Mouse (Mus musculus) liver, embryonic 16.5 days (tissue): ENCODE results near the gene Tlr7. TPM values are rescaled to one million over a fixed set of nuclear protein-coding genes. Genes with fewer than 3 reads are reported as not detected.

Experiments
- ATAC-seq: fragments of 200-750 bp; cut with Nextera tagmentation; 2 replicates; pipeline ENCODE4 v1.8.0; 2017; ENCODE audit warnings: low read depth, mild to moderate bottlenecking, moderate number of reproducible peaks, moderate library complexity
- H3K27ac ChIP-seq: fragments of 300-500 bp; sonication (generic); 2 replicates; pipeline ENCODE4 v1.5.1; 2014; ENCODE audit warnings: mild to moderate bottlenecking, low read length
- H3K27me3 ChIP-seq: fragments of 300-500 bp; sonication (generic); 2 replicates; pipeline ENCODE4 v1.6.1; 2014; ENCODE audit warnings: low read depth, low read length, mixed read lengths; ENCODE audit not compliant: control insufficient read depth, insufficient read depth
- H3K36me3 ChIP-seq: fragments of 300-500 bp; sonication (generic); 2 replicates; pipeline ENCODE4 v1.6.1; 2014; ENCODE audit warnings: mild to moderate bottlenecking; ENCODE audit not compliant: control insufficient read depth, insufficient read depth
- H3K4me1 ChIP-seq: fragments of 300-500 bp; sonication (generic); 2 replicates; pipeline ENCODE4 v1.6.1; 2014; ENCODE audit warnings: low read depth, low read length, mixed read lengths; ENCODE audit not compliant: control insufficient read depth
- H3K4me2 ChIP-seq: fragments of 300-500 bp; sonication (generic); 2 replicates; pipeline ENCODE4 v1.6.1; 2014; ENCODE audit warnings: low read depth, low read length, mixed read lengths
- H3K4me3 ChIP-seq: fragments of 300-500 bp; sonication (generic); 2 replicates; pipeline ENCODE4 v1.5.1; 2014; ENCODE audit warnings: low read depth, mild to moderate bottlenecking, low read length
- H3K9ac ChIP-seq: fragments of 300-500 bp; sonication (generic); 2 replicates; pipeline ENCODE4 v1.6.1; 2014; ENCODE audit warnings: low read depth, low read length
- H3K9me3 ChIP-seq: fragments of 300-500 bp; sonication (generic); replicated peaks from 2 replicates; pipeline ENCODE4 v1.6.1; 2016; ENCODE audit warnings: low read length; ENCODE audit not compliant: control insufficient read depth
- WGBS: fragments of 180-500 bp; shearing (Covaris S2); extraction: QIAGEN DNeasy Blood & Tissue Kit; methylation state at CpG from one replicate; pipeline ENCODE4 v1.1.7; 2014; ENCODE audit not compliant: insufficient replicate concordance; 5-methylcytosine and 5-hydroxymethylcytosine counted together
- polyA plus RNA-seq: library from polyadenylated mRNA; unstranded; fragments of >200 nt; fragmentation: Nextera tagmentation; extraction: Ambion mirVana; gene quantifications from 2 replicates; pipeline ENCODE4 v1.2.1, GENCODE M21; 2015

Gene Tlr7
- polyA plus RNA-seq, 1 experiment from 2014 or later, result 1.5 TPM

- H3K4me3 ChIP-seq, result no peak overlapping the region
- no peaks in the 10 kb centered on the region for H3K9me3 ChIP-seq
- 51% methylated on average over 4 of the region's 4 CpGs for WGBS
- H3K36me3 ChIP-seq, result no peaks in the 10 kb centered on the region
- no peaks in the 10 kb centered on the region for H3K27me3 ChIP-seq
- no peak for ATAC-seq
- no peak overlapping the region for H3K27ac ChIP-seq
- no peak overlapping the region for H3K4me2 ChIP-seq
- H3K9ac ChIP-seq, result no peak overlapping the region
- H3K4me1 ChIP-seq, result no peaks in the 10 kb centered on the region
These were observed 66.8 kb downstream of the Tlr7 start for GRCm38 (mm10) chrX:167263530-167263929.

Other genes with a start within 250 kb of the Tlr7 start
- 1,121 and 1,210 TPM in 2 replicates for gene Tmsb4x, start 121.2 kb downstream of the Tlr7 start, polyA plus RNA-seq
- gene Tlr8, start 66.2 kb downstream of the Tlr7 start, polyA plus RNA-seq, result 0.97 and 1.3 TPM in 2 replicates
- gene Prps2, start 52.2 kb upstream of the Tlr7 start, polyA plus RNA-seq, result 6.1 TPM in 2 replicates